Mouse (Mus musculus) lung, postnatal 0 days (tissue): Measurements from ENCODE around the gene Shc4. TPM values are rescaled to one million over a fixed set of nuclear protein-coding genes. Genes with fewer than 3 reads are reported as not detected.

Source experiments
- ATAC-seq: fragments of 200-750 bp; cut with Nextera tagmentation; 2 replicates; pipeline ENCODE4 v1.8.0; 2017; ENCODE audit warnings: moderate library complexity
- DNase-seq: peaks from one replicate; pipeline ENCODE4 v3.0.0-alpha.2; 2016; ENCODE audit warnings: low spot score
- H3K27ac ChIP-seq: fragments of 300-500 bp; sonication (generic); 2 replicates; pipeline ENCODE4 v1.5.1; 2014; ENCODE audit warnings: antibody characterized with exemption, mild to moderate bottlenecking, low read length, mixed read lengths
- H3K27me3 ChIP-seq: fragments of 300-500 bp; sonication (generic); replicated peaks from 2 replicates; pipeline ENCODE4 v1.6.1; 2014; ENCODE audit warnings: low read length, mixed read lengths; ENCODE audit not compliant: insufficient read depth
- H3K36me3 ChIP-seq: fragments of 300-500 bp; sonication (generic); 2 replicates; pipeline ENCODE4 v1.6.1; 2014; ENCODE audit warnings: low read length, mixed read lengths; ENCODE audit not compliant: insufficient read depth
- H3K4me1 ChIP-seq: fragments of 300-500 bp; sonication (generic); 2 replicates; pipeline ENCODE4 v1.6.1; 2014; ENCODE audit warnings: antibody characterized with exemption, low read depth, low read length, mixed read lengths; ENCODE audit not compliant: insufficient read depth
- H3K4me2 ChIP-seq: fragments of 300-500 bp; sonication (generic); replicated peaks from 2 replicates; pipeline ENCODE4 v1.6.1; 2014; ENCODE audit warnings: low read depth, mild to moderate bottlenecking, low read length, moderate library complexity, mixed read lengths
- H3K4me3 ChIP-seq: fragments of 300-500 bp; sonication (generic); 2 replicates; pipeline ENCODE4 v1.5.1; 2014; ENCODE audit warnings: low read depth, low read length
- H3K9ac ChIP-seq: fragments of 300-500 bp; sonication (generic); replicated peaks from 2 replicates; pipeline ENCODE4 v1.6.1; 2014; ENCODE audit warnings: low read depth, mild to moderate bottlenecking
- H3K9me3 ChIP-seq: fragments of 300-500 bp; sonication (generic); 2 replicates; pipeline ENCODE4 v1.6.1; 2016; ENCODE audit warnings: low read length, mixed read lengths
- CTCF ChIP-seq: IDR thresholded peaks from 2 replicates; pipeline ENCODE4 v1.5.1; 2016; ENCODE audit warnings: antibody characterized with exemption, mild to moderate bottlenecking
- EP300 ChIP-seq: IDR thresholded peaks from 2 replicates; pipeline ENCODE4 v1.6.1; 2016; ENCODE audit warnings: antibody characterized with exemption, mild to moderate bottlenecking, control low read depth
- WGBS: fragments of 180-500 bp; shearing (Covaris S2); extraction: QIAGEN DNeasy Blood & Tissue Kit; methylation state at CpG from one replicate; pipeline ENCODE4 v1.1.7; 2014; 5-methylcytosine and 5-hydroxymethylcytosine counted together
- polyA plus RNA-seq: library from polyadenylated mRNA; unstranded; fragments of >200 nt; fragmentation: Nextera tagmentation; extraction: Ambion mirVana; gene quantifications from 2 replicates; pipeline ENCODE4 v1.2.1, GENCODE M21; 2015

Shc4 gene
- polyA plus RNA-seq, 1 experiment from 2014 or later: 0.72 TPM

GRCm38 (mm10) chr2:125665213-125665612 is 58.7 kb downstream of the Shc4 start:
- DNase-seq (no peak), ATAC-seq (no peak)
- Histone ChIP-seq H3K36me3 (no peaks in the 10 kb centered on the region), H3K9me3 (no peaks in the 10 kb centered on the region), H3K9ac (no peak overlapping the region), H3K27me3 (no peaks in the 10 kb centered on the region), H3K4me1 (no peaks in the 10 kb centered on the region), H3K27ac (no peak overlapping the region), H3K4me2 (no peak overlapping the region), H3K4me3 (no peak overlapping the region)
- TF ChIP-seq CTCF (no peak), EP300 (no peak)
- 89% methylated on average over 5 of the region's 5 CpGs for WGBS

GRCm38 (mm10) chr2:125662517-125662916 is 61.4 kb downstream of the Shc4 start:
- Histone ChIP-seq H3K9me3 (no peaks in the 10 kb centered on the region), H3K4me1 (no peaks in the 10 kb centered on the region), H3K36me3 (no peaks in the 10 kb centered on the region), H3K4me3 (no peak overlapping the region), H3K27me3 (no peaks in the 10 kb centered on the region), H3K4me2 (no peak overlapping the region), H3K27ac (no peak overlapping the region), H3K9ac (no peak overlapping the region)
- no peak for TF ChIP-seq CTCF
- TF ChIP-seq EP300: no peak
- DNase-seq (no peak), ATAC-seq (no peak)
- WGBS: 87% methylated on average over 3 of the region's 3 CpGs

GRCm38 (mm10) chr2:125661156-125661555 is 62.8 kb downstream of the Shc4 start:
- peak overlapping the region; percentile 58 for H3K4me2 ChIP-seq
- H3K9ac ChIP-seq: no peak overlapping the region; the same call in 1 of the 2 replicates
- H3K27ac ChIP-seq: no peak overlapping the region
- TF ChIP-seq EP300 (no peak), CTCF (no peak)
- no peak overlapping the region for H3K4me3 ChIP-seq
- no peaks in the 10 kb centered on the region for H3K36me3 ChIP-seq
- WGBS: 36% methylated on average over 4 of the region's 4 CpGs
- no peak for DNase-seq
- H3K9me3 ChIP-seq: no peaks in the 10 kb centered on the region
- H3K27me3 ChIP-seq: no peaks in the 10 kb centered on the region
- no peak for ATAC-seq
- H3K4me1 ChIP-seq: no peaks in the 10 kb centered on the region

GRCm38 (mm10) chr2:125660537-125661130 is 63.3 kb downstream of the Shc4 start:
- no peaks in the 10 kb centered on the region for H3K36me3 ChIP-seq
- peak overlapping the region; percentile 32 for H3K9ac ChIP-seq
- WGBS: 22% methylated on average over 20 of the region's 20 CpGs
- H3K27me3 ChIP-seq: no peaks in the 10 kb centered on the region
- TF ChIP-seq CTCF (no peak), EP300 (no peak)
- ATAC-seq: peak; percentile 50
- peak; percentile 20 for DNase-seq
- H3K4me3 ChIP-seq: peak overlapping the region; percentile 23; the same call in 1 of the 2 replicates
- H3K27ac ChIP-seq: no peak overlapping the region
- H3K4me1 ChIP-seq: no peaks in the 10 kb centered on the region
- H3K4me2 ChIP-seq: peak overlapping the region; percentile 58
- H3K9me3 ChIP-seq: no peaks in the 10 kb centered on the region

GRCm38 (mm10) chr2:125659823-125660536 is 64.0 kb downstream of the Shc4 start:
- Histone ChIP-seq H3K36me3 (no peaks in the 10 kb centered on the region), H3K9me3 (no peaks in the 10 kb centered on the region), H3K4me1 (no peaks in the 10 kb centered on the region), H3K9ac (0 out of 2 replicates have a peak overlapping the region, but pooled peaks have one; percentile 32), H3K27me3 (no peaks in the 10 kb centered on the region), H3K4me2 (peak overlapping the region; percentile 58), H3K27ac (no peak overlapping the region), H3K4me3 (peak overlapping the region; percentile 23; the same call in 1 of the 2 replicates)
- WGBS: 12% methylated on average over 10 of the region's 10 CpGs
- DNase-seq (peak; percentile 92), ATAC-seq (peak; percentile 67)
- TF ChIP-seq EP300 (no peak), CTCF (peak; percentile 95)

GRCm38 (mm10) chr2:125655391-125655790 is 68.6 kb downstream of the Shc4 start:
- Histone ChIP-seq H3K27ac (no peak overlapping the region), H3K27me3 (no peaks in the 10 kb centered on the region), H3K4me1 (no peaks in the 10 kb centered on the region), H3K36me3 (no peaks in the 10 kb centered on the region), H3K9me3 (no peaks in the 10 kb centered on the region), H3K4me2 (no peak overlapping the region), H3K4me3 (no peak overlapping the region), H3K9ac (no peak overlapping the region)
- DNase-seq: no peak
- no peak for TF ChIP-seq EP300
- no peak for TF ChIP-seq CTCF
- WGBS: 90% methylated on average over 9 of the region's 9 CpGs
- no peak for ATAC-seq
